9 mouse cellular contexts compared by ENCODE assay signal in genomic region chr13:49381230-49381629, GRCm38 (mm10). TPM values are rescaled to one million over a fixed set of nuclear protein-coding genes. Genes with fewer than 3 reads are reported as not detected.
DNase-seq lines count a peak whose midpoint lies in the region; ATAC-seq and TF ChIP-seq lines count a peak whose summit lies in the region.
"Had no signal": no experiment of that assay in that cellular context is flagged by ENCODE, and none has a peak within 500 bp of the region (broad histone marks: within the 10 kb centered on the region; RNA-seq: fewer than 3 reads in every experiment).

No protein-coding gene starts in this region.

- H3K4me3 ChIP-seq in bone marrow, adult 2 months (replicated peaks; ENCODE audit: control insufficient read depth, low read depth, low read length) = no peak overlapping the region
- no peak overlapping the region for H3K4me3 ChIP-seq in embryonic fibroblast, embryonic 13.5 days (ENCODE audit: insufficient read depth, low read length)
- no peak overlapping the region for H3K4me3 ChIP-seq in heart, embryonic 13.5 days
- H3K4me3 ChIP-seq in kidney, postnatal 0 days (replicated peaks; ENCODE audit: low read depth, low read length) = no peak overlapping the region
- H3K4me3 ChIP-seq in liver, embryonic 12.5 days = no peak overlapping the region
- no peak overlapping the region for H3K4me3 ChIP-seq in stomach, embryonic 14.5 days (ENCODE audit: low read depth, low read length)
- H3K4me3 ChIP-seq: embryonic facial prominence, embryonic 13.5 days had no signal

- H3K9ac ChIP-seq in heart, embryonic 13.5 days = peak overlapping the region; percentile 3; the same call in 1 of the 2 replicates
- H3K9ac ChIP-seq in kidney, postnatal 0 days (ENCODE audit: low read depth, low read length) = no peak overlapping the region
- H3K9ac ChIP-seq in liver, embryonic 12.5 days = no peak overlapping the region
- no peak overlapping the region for H3K9ac ChIP-seq in stomach, embryonic 14.5 days (replicated peaks; ENCODE audit: low read depth, low read length)

- peak; percentile 82 to 83 for DNase-seq in B cell, adult 2 months
- DNase-seq in kidney, postnatal 0 days (ENCODE audit: low spot score) = peak; percentile 92
- peak; percentile 46 to 68 for DNase-seq in natural killer cell, adult 2 months (ENCODE audit: low spot score in 2 of 2)

- no peaks in the 10 kb centered on the region for H3K27me3 ChIP-seq in heart, embryonic 13.5 days (replicated peaks)
- no peaks in the 10 kb centered on the region for H3K27me3 ChIP-seq in kidney, postnatal 0 days (ENCODE audit: insufficient read depth, low read length)
- no peaks in the 10 kb centered on the region for H3K27me3 ChIP-seq in liver, embryonic 12.5 days (replicated peaks)
- no peaks in the 10 kb centered on the region for H3K27me3 ChIP-seq in stomach, embryonic 14.5 days (ENCODE audit: control insufficient read depth, insufficient read depth, low read length)
- H3K27me3 ChIP-seq: embryonic facial prominence, embryonic 13.5 days had no signal

- no peaks in the 10 kb centered on the region for H3K9me3 ChIP-seq in heart, embryonic 13.5 days
- H3K9me3 ChIP-seq in kidney, postnatal 0 days (replicated peaks; ENCODE audit: low read length) = no peaks in the 10 kb centered on the region
- no peaks in the 10 kb centered on the region for H3K9me3 ChIP-seq in liver, embryonic 12.5 days (replicated peaks)
- no peaks in the 10 kb centered on the region for H3K9me3 ChIP-seq in stomach, embryonic 14.5 days (ENCODE audit: control insufficient read depth, low read depth, low read length)
- H3K9me3 ChIP-seq: embryonic facial prominence, embryonic 13.5 days had no signal

- peak; percentile 55; the same call in 1 of the 2 replicates for ATAC-seq in heart, embryonic 13.5 days (ENCODE audit: extremely low read depth, insufficient number of reproducible peaks, low FRiP score, low TSS enrichment)
- peak; percentile 57 for ATAC-seq in kidney, postnatal 0 days (replicated peaks; ENCODE audit: low FRiP score, low read depth)
- peak; percentile 40; the same call in 1 of the 2 replicates for ATAC-seq in liver, embryonic 12.5 days
- ATAC-seq in stomach, embryonic 14.5 days (ENCODE audit: insufficient number of reproducible peaks, insufficient read depth, low FRiP score, low read depth) = peak; percentile 38; the same call in 1 of the 2 replicates

- WGBS in bone marrow, adult 2 months = 15% methylated on average over 3 of the region's 3 CpGs
- 16% methylated on average over 3 of the region's 3 CpGs for WGBS in heart, embryonic 13.5 days
- WGBS in kidney, postnatal 0 days = 18% methylated on average over 3 of the region's 3 CpGs
- WGBS in liver, embryonic 12.5 days (ENCODE audit: insufficient replicate concordance) = 18% methylated on average over 3 of the region's 3 CpGs
- whole genome bisulfite sequencing in stomach, embryonic 14.5 days = 27% methylated on average over 3 of the region's 3 CpGs

- no peak for TF ChIP-seq POLR2A in bone marrow, adult 2 months (IDR thresholded peaks at IDR 0.05; ENCODE audit: borderline replicate concordance, control insufficient read depth, low read depth, low read length)
- no peak for TF ChIP-seq POLR2A in embryonic fibroblast, embryonic 13.5 days (IDR thresholded peaks at IDR 0.05; ENCODE audit: low read depth, low read length)

- peaks cover 97% of the 10 kb centered on the region for H3K36me3 ChIP-seq in heart, embryonic 13.5 days
- H3K36me3 ChIP-seq in kidney, postnatal 0 days (ENCODE audit: insufficient read depth, low read length) = peaks cover 80% of the 10 kb centered on the region
- peaks cover 97% of the 10 kb centered on the region for H3K36me3 ChIP-seq in liver, embryonic 12.5 days
- peaks cover 78% of the 10 kb centered on the region for H3K36me3 ChIP-seq in stomach, embryonic 14.5 days (ENCODE audit: control insufficient read depth, insufficient read depth, low read length)

- peak; percentile 96 for TF ChIP-seq CTCF in bone marrow, adult 2 months (IDR thresholded peaks at IDR 0.05; ENCODE audit: control insufficient read depth, insufficient read depth, low read length)
- peak; percentile 94 for TF ChIP-seq CTCF in embryonic fibroblast, embryonic 13.5 days (IDR thresholded peaks at IDR 0.05; ENCODE audit: borderline replicate concordance, insufficient read depth, low read length)
- peak; percentile 98 for TF ChIP-seq CTCF in kidney, postnatal 0 days (IDR thresholded peaks at IDR 0.05; ENCODE audit: low read depth)

- peaks cover 3% of the 10 kb centered on the region; the same call in 1 of the 2 replicates for H3K4me1 ChIP-seq in bone marrow, adult 2 months (ENCODE audit: control insufficient read depth, insufficient read depth, low read length)
- H3K4me1 ChIP-seq in embryonic fibroblast, embryonic 13.5 days (ENCODE audit: control insufficient read depth, insufficient read depth, low read length) = no peaks in the 10 kb centered on the region
- H3K4me1 ChIP-seq in heart, embryonic 13.5 days = peaks cover 12% of the 10 kb centered on the region
- no peaks in the 10 kb centered on the region for H3K4me1 ChIP-seq in kidney, postnatal 0 days (replicated peaks; ENCODE audit: insufficient read depth, low read length)
- peaks cover 5% of the 10 kb centered on the region for H3K4me1 ChIP-seq in liver, embryonic 12.5 days
- H3K4me1 ChIP-seq in stomach, embryonic 14.5 days (ENCODE audit: control insufficient read depth, insufficient read depth, low read length) = no peaks in the 10 kb centered on the region

- no peak overlapping the region for H3K4me2 ChIP-seq in heart, embryonic 13.5 days
- H3K4me2 ChIP-seq in kidney, postnatal 0 days (ENCODE audit: low read length) = no peak overlapping the region
- no peak overlapping the region for H3K4me2 ChIP-seq in liver, embryonic 12.5 days
- H3K4me2 ChIP-seq in stomach, embryonic 14.5 days (replicated peaks; ENCODE audit: low read depth, low read length) = no peak overlapping the region
- H3K4me2 ChIP-seq: embryonic facial prominence, embryonic 13.5 days had no signal

- H3K27ac ChIP-seq in bone marrow, adult 2 months (ENCODE audit: control insufficient read depth, insufficient read depth, low read depth, low read length, poor library complexity) = no peak overlapping the region
- H3K27ac ChIP-seq in embryonic fibroblast, embryonic 13.5 days (ENCODE audit: insufficient read depth, low read length) = no peak overlapping the region
- peak overlapping the region; percentile 65; the same call in 1 of the 2 replicates for H3K27ac ChIP-seq in heart, embryonic 13.5 days (replicated peaks)
- peak overlapping the region; percentile 50; the same call in 1 of the 2 replicates for H3K27ac ChIP-seq in kidney, postnatal 0 days
- H3K27ac ChIP-seq in liver, embryonic 12.5 days = no peak overlapping the region
- no peak overlapping the region for H3K27ac ChIP-seq in stomach, embryonic 14.5 days (ENCODE audit: low read length)
- H3K27ac ChIP-seq: embryonic facial prominence, embryonic 13.5 days had no signal

RNA-seq across cellular contexts. Expression of gene Ippk, which starts 39.8 kb away (rescaled TPM):
- polyA plus RNA-seq in bone marrow, adult 2 months (2011; ENCODE audit: insufficient read depth, insufficient read length, low replicate concordance, missing spikeins) = 4.4 and 4.5 TPM in 2 replicates
- 10.4 and 10.8 TPM in 2 replicates for polyA plus RNA-seq in embryonic fibroblast, embryonic 13.5 days (2011; ENCODE audit: insufficient read length, low read depth, missing spikeins)
- polyA plus RNA-seq in heart, embryonic 13.5 days (2015; fragmentation: Nextera tagmentation; extraction: Ambion mirVana) = 11.5 and 12.5 TPM in 2 replicates
- 13.5 and 14.3 TPM in 2 replicates for polyA plus RNA-seq in kidney, postnatal 0 days (2015; fragmentation: Nextera tagmentation; extraction: Ambion mirVana)
- 13.6 and 13.9 TPM in 2 replicates for polyA plus RNA-seq in liver, embryonic 12.5 days (2016; fragmentation: Nextera tagmentation; extraction: Ambion mirVana)
- polyA plus RNA-seq in stomach, embryonic 14.5 days (2014; fragmentation: Nextera tagmentation; extraction: Ambion mirVana) = 16.3 and 17.8 TPM in 2 replicates

RNA-seq across cellular contexts. Expression of gene Bicd2, which starts 39.8 kb away (rescaled TPM):
- 12.1 and 23.2 TPM in 2 replicates for polyA plus RNA-seq in bone marrow, adult 2 months (2011; ENCODE audit: insufficient read depth, insufficient read length, low replicate concordance, missing spikeins)
- polyA plus RNA-seq in embryonic fibroblast, embryonic 13.5 days (2011; ENCODE audit: insufficient read length, low read depth, missing spikeins) = 43.1 and 54.4 TPM in 2 replicates
- 38.7 and 40.6 TPM in 2 replicates for polyA plus RNA-seq in heart, embryonic 13.5 days (2015; fragmentation: Nextera tagmentation; extraction: Ambion mirVana)
- 23.1 and 23.4 TPM in 2 replicates for polyA plus RNA-seq in kidney, postnatal 0 days (2015; fragmentation: Nextera tagmentation; extraction: Ambion mirVana)
- polyA plus RNA-seq in liver, embryonic 12.5 days (2016; fragmentation: Nextera tagmentation; extraction: Ambion mirVana) = 14.7 and 15.2 TPM in 2 replicates
- 24.2 and 26.0 TPM in 2 replicates for polyA plus RNA-seq in stomach, embryonic 14.5 days (2014; fragmentation: Nextera tagmentation; extraction: Ambion mirVana)

Comparison
In these comparisons a context has a peak if more than half of its experiments do, and no peak if none do; other contexts are left out.
1. H3K27ac ChIP-seq: peak in heart, embryonic 13.5 days (single experiment) and kidney, postnatal 0 days (single experiment); none in bone marrow, adult 2 months (single experiment), embryonic fibroblast, embryonic 13.5 days (single experiment), liver, embryonic 12.5 days (single experiment) and stomach, embryonic 14.5 days (single experiment).
2. Peak in every context shown above with its lines, with median percentiles within 50 percentile points of each other: DNase-seq, CTCF ChIP-seq and ATAC-seq.